Mouse (Mus musculus): ENCODE data around the gene Insc. TPM values are rescaled to one million over a fixed set of nuclear protein-coding genes. Genes with fewer than 3 reads are reported as not detected.

The Insc gene
- polyA plus RNA-seq, 1 experiment from 2014 or later, result 6.3 TPM

- WGBS, result 80% methylated on average over 4 of the region's 4 CpGs
- Histone ChIP-seq H3K27ac (replicated peaks in 1 of 2; ENCODE audit: control insufficient read depth in 1 of 2, insufficient read depth in 1 of 2, low read depth in 2 of 2, low read length in 2 of 2) (no peak overlapping the region), H3K27me3 (ENCODE audit: control insufficient read depth, insufficient read depth, low read length) (no peaks in the 10 kb centered on the region), H3K9me3 (ENCODE audit: control insufficient read depth, low read length) (no peaks in the 10 kb centered on the region), H3K4me1 (ENCODE audit: control insufficient read depth in 2 of 2, insufficient read depth in 2 of 2, low read length in 2 of 2) (no peaks in the 10 kb centered on the region), H3K36me3 (ENCODE audit: control insufficient read depth, insufficient read depth, low read length) (no peaks in the 10 kb centered on the region), H3K9ac (ENCODE audit: low read length) (no peak overlapping the region), H3K4me3 (ENCODE audit: control insufficient read depth in 1 of 2, insufficient read depth in 1 of 2, low read depth in 1 of 2, low read length in 2 of 2) (no peak overlapping the region), H3K4me2 (ENCODE audit: low read length) (no peak overlapping the region)
- ATAC-seq (ENCODE audit: insufficient number of reproducible peaks, insufficient read depth, low FRiP score, low read depth), result no peak
Observed at GRCm38 (mm10) chr7:114886933-114887332, 143.4 kb downstream of the Insc start.

- Histone ChIP-seq H3K36me3 (ENCODE audit: control insufficient read depth, insufficient read depth, low read length) (no peaks in the 10 kb centered on the region), H3K27ac (replicated peaks in 1 of 2; ENCODE audit: control insufficient read depth in 1 of 2, insufficient read depth in 1 of 2, low read depth in 2 of 2, low read length in 2 of 2) (no peak overlapping the region), H3K4me3 (ENCODE audit: control insufficient read depth in 1 of 2, insufficient read depth in 1 of 2, low read depth in 1 of 2, low read length in 2 of 2) (no peak overlapping the region), H3K9me3 (ENCODE audit: control insufficient read depth, low read length) (no peaks in the 10 kb centered on the region), H3K27me3 (ENCODE audit: control insufficient read depth, insufficient read depth, low read length) (no peaks in the 10 kb centered on the region), H3K4me2 (ENCODE audit: low read length) (no peak overlapping the region), H3K9ac (ENCODE audit: low read length) (no peak overlapping the region), H3K4me1 (ENCODE audit: control insufficient read depth in 2 of 2, insufficient read depth in 2 of 2, low read length in 2 of 2) (no peaks in the 10 kb centered on the region)
- WGBS, result 69% methylated on average over 4 of the region's 4 CpGs
- ATAC-seq (ENCODE audit: insufficient number of reproducible peaks, insufficient read depth, low FRiP score, low read depth), result no peak
Observed at GRCm38 (mm10) chr7:114890215-114890614, 146.7 kb downstream of the Insc start.

- no peak overlapping the region for H3K4me3 ChIP-seq (ENCODE audit: control insufficient read depth in 1 of 2, insufficient read depth in 1 of 2, low read depth in 1 of 2, low read length in 2 of 2)
- ATAC-seq (ENCODE audit: insufficient number of reproducible peaks, insufficient read depth, low FRiP score, low read depth), result no peak
- no peak overlapping the region for H3K9ac ChIP-seq (ENCODE audit: low read length)
- H3K4me1 ChIP-seq (ENCODE audit: control insufficient read depth in 2 of 2, insufficient read depth in 2 of 2, low read length in 2 of 2), result no peaks in the 10 kb centered on the region
- H3K36me3 ChIP-seq (ENCODE audit: control insufficient read depth, insufficient read depth, low read length), result no peaks in the 10 kb centered on the region
- no peaks in the 10 kb centered on the region for H3K9me3 ChIP-seq (ENCODE audit: control insufficient read depth, low read length)
- no peaks in the 10 kb centered on the region for H3K27me3 ChIP-seq (ENCODE audit: control insufficient read depth, insufficient read depth, low read length)
- no peak overlapping the region for H3K27ac ChIP-seq (replicated peaks in 1 of 2; ENCODE audit: control insufficient read depth in 1 of 2, insufficient read depth in 1 of 2, low read depth in 2 of 2, low read length in 2 of 2)
- H3K4me2 ChIP-seq (ENCODE audit: low read length), result no peak overlapping the region
Observed at GRCm38 (mm10) chr7:114892618-114893257, 149.2 kb downstream of the Insc start.

GRCm38 (mm10) chr7:114893889-114894288 is 150.4 kb downstream of the Insc start:
- Histone ChIP-seq H3K4me2 (ENCODE audit: low read length) (no peak overlapping the region), H3K27me3 (ENCODE audit: control insufficient read depth, insufficient read depth, low read length) (no peaks in the 10 kb centered on the region), H3K27ac (replicated peaks in 1 of 2; ENCODE audit: control insufficient read depth in 1 of 2, insufficient read depth in 1 of 2, low read depth in 2 of 2, low read length in 2 of 2) (no peak overlapping the region), H3K4me3 (ENCODE audit: control insufficient read depth in 1 of 2, insufficient read depth in 1 of 2, low read depth in 1 of 2, low read length in 2 of 2) (no peak overlapping the region), H3K4me1 (ENCODE audit: control insufficient read depth in 2 of 2, insufficient read depth in 2 of 2, low read length in 2 of 2) (no peaks in the 10 kb centered on the region), H3K9me3 (ENCODE audit: control insufficient read depth, low read length) (no peaks in the 10 kb centered on the region), H3K9ac (ENCODE audit: low read length) (no peak overlapping the region), H3K36me3 (ENCODE audit: control insufficient read depth, insufficient read depth, low read length) (no peaks in the 10 kb centered on the region)
- ATAC-seq (ENCODE audit: insufficient number of reproducible peaks, insufficient read depth, low FRiP score, low read depth), result no peak
- WGBS, result 56% methylated on average over 1 of the region's 1 CpGs

GRCm38 (mm10) chr7:114896966-114897697 is 153.6 kb downstream of the Insc start:
- Histone ChIP-seq H3K9ac (ENCODE audit: low read length) (no peak overlapping the region), H3K4me3 (ENCODE audit: control insufficient read depth in 1 of 2, insufficient read depth in 1 of 2, low read depth in 1 of 2, low read length in 2 of 2) (no peak overlapping the region), H3K27me3 (ENCODE audit: control insufficient read depth, insufficient read depth, low read length) (no peaks in the 10 kb centered on the region), H3K4me1 (ENCODE audit: control insufficient read depth in 2 of 2, insufficient read depth in 2 of 2, low read length in 2 of 2) (no peaks in the 10 kb centered on the region), H3K4me2 (ENCODE audit: low read length) (no peak overlapping the region), H3K36me3 (ENCODE audit: control insufficient read depth, insufficient read depth, low read length) (no peaks in the 10 kb centered on the region), H3K9me3 (ENCODE audit: control insufficient read depth, low read length) (no peaks in the 10 kb centered on the region), H3K27ac (replicated peaks in 1 of 2; ENCODE audit: control insufficient read depth in 1 of 2, insufficient read depth in 1 of 2, low read depth in 2 of 2, low read length in 2 of 2) (no peak overlapping the region)
- no peak for ATAC-seq (ENCODE audit: insufficient number of reproducible peaks, insufficient read depth, low FRiP score, low read depth)
- WGBS, result 82% methylated on average over 15 of the region's 15 CpGs

Other genes with a start within 250 kb of the Insc start
- 1.5 and 1.9 TPM in 2 replicates for gene Cyp2r1, start 180.7 kb upstream of the Insc start, polyA plus RNA-seq (2014; fragmentation: Nextera tagmentation; extraction: Ambion mirVana)
- 6.0 and 8.7 TPM in 2 replicates for gene Calca, start 107.3 kb upstream of the Insc start, polyA plus RNA-seq (2014; fragmentation: Nextera tagmentation; extraction: Ambion mirVana)
- not detected in 2 replicates for gene Calcb, start 25.1 kb upstream of the Insc start, polyA plus RNA-seq (2014; fragmentation: Nextera tagmentation; extraction: Ambion mirVana)